Mouse (Mus musculus) left cerebral cortex, adult 9 months (tissue): Measurements from ENCODE around the gene Dhx30.
"Not testable (repeated sequence)": the region's sequence is repeated elsewhere in the genome, so short reads cannot be mapped to it uniquely, and the experiment has no call there.

ENCODE experiments used
- DNase-seq, 2 experiments: peaks; one replicate each; pipeline ENCODE4 v3.0.0; 2022; ENCODE audit warnings: low spot score in 2 of 2

Gene Dhx30

GRCm38 (mm10) chr9:110117779-110118139 lies at the start of gene Dhx30:
Gene Dhx30 (minus strand): TSS chr9:110117830.
- DNase-seq, result no peak

- no peak for DNase-seq
Observed at GRCm38 (mm10) chr9:110163071-110163470, 45.4 kb upstream of the Dhx30 start.

GRCm38 (mm10) chr9:110162441-110162840 lies 44.8 kb upstream of the Dhx30 start:
- no peak for DNase-seq

- DNase-seq, result not testable (repeated sequence)
Observed at GRCm38 (mm10) chr9:110160486-110160885, 42.9 kb upstream of the Dhx30 start.

- DNase-seq, result no peak
Observed at GRCm38 (mm10) chr9:110159036-110159435, 41.4 kb upstream of the Dhx30 start.

GRCm38 (mm10) chr9:110148598-110148997 lies 31.0 kb upstream of the Dhx30 start:
- DNase-seq, result no peak

GRCm38 (mm10) chr9:110142097-110142496 lies 24.5 kb upstream of the Dhx30 start:
- DNase-seq, result no peak

GRCm38 (mm10) chr9:110139119-110139518 lies 21.5 kb upstream of the Dhx30 start:
- DNase-seq, result no peak

- no peak for DNase-seq
Observed at GRCm38 (mm10) chr9:110134176-110134575, 16.5 kb upstream of the Dhx30 start.

- no peak for DNase-seq
Observed at GRCm38 (mm10) chr9:110132921-110133320, 15.3 kb upstream of the Dhx30 start.

- DNase-seq, result no peak
Observed at GRCm38 (mm10) chr9:110132201-110132605, 14.6 kb upstream of the Dhx30 start.

GRCm38 (mm10) chr9:110131525-110132197 lies 14.0 kb upstream of the Dhx30 start:
- peak; percentile 95 to 99 for DNase-seq

GRCm38 (mm10) chr9:110130896-110131524 lies 13.4 kb upstream of the Dhx30 start:
- DNase-seq, result no peak

GRCm38 (mm10) chr9:110124008-110124540 lies 6.4 kb upstream of the Dhx30 start:
- DNase-seq, result not testable (repeated sequence)

- DNase-seq, result no peak
Observed at GRCm38 (mm10) chr9:110123322-110123721, 5.7 kb upstream of the Dhx30 start.

GRCm38 (mm10) chr9:110121424-110121823 lies 3.8 kb upstream of the Dhx30 start:
- no peak for DNase-seq

GRCm38 (mm10) chr9:110118249-110118648 lies 619 bp upstream of the Dhx30 start:
- no peak for DNase-seq

GRCm38 (mm10) chr9:110116977-110117778 lies 452 bp downstream of the Dhx30 start, which contains the start of gene Smarcc1:
Gene Smarcc1 (plus strand): TSS chr9:110117708.
- DNase-seq, result peak; percentile 64 to 86

- DNase-seq, result no peak
Observed at GRCm38 (mm10) chr9:110116353-110116976, 1.2 kb downstream of the Dhx30 start.

- DNase-seq, result peak; percentile 59 to 93
Observed at GRCm38 (mm10) chr9:110100627-110101600, 16.7 kb downstream of the Dhx30 start.

- no peak for DNase-seq
Observed at GRCm38 (mm10) chr9:110097791-110098190, 19.8 kb downstream of the Dhx30 start.
